Mouse (Mus musculus) erythroblast, embryonic 14.5 days (primary cell): ENCODE measurements around the gene Med13. TPM values are rescaled to one million over a fixed set of nuclear protein-coding genes. Genes with fewer than 3 reads are reported as not detected.

Experiments used
- H3K27me3 ChIP-seq: 2 replicates; pipeline ENCODE4 v1.6.1; 2012; ENCODE audit warnings: inconsistent platforms; ENCODE audit not compliant: control insufficient read depth
- H3K36me3 ChIP-seq: 2 replicates; pipeline ENCODE4 v1.6.1; 2012; ENCODE audit warnings: mild to moderate bottlenecking, inconsistent platforms; ENCODE audit not compliant: control insufficient read depth
- H3K4me1 ChIP-seq: 2 replicates; pipeline ENCODE4 v1.6.1; 2012; ENCODE audit warnings: inconsistent platforms; ENCODE audit not compliant: control insufficient read depth
- H3K4me3 ChIP-seq: replicated peaks from 2 replicates; pipeline ENCODE3; 2012; ENCODE audit warnings: moderate library complexity, mild to moderate bottlenecking, inconsistent platforms
- H3K9me3 ChIP-seq: 2 replicates; pipeline ENCODE4 v1.6.1; 2012; ENCODE audit warnings: low read length, inconsistent platforms, mixed read lengths; ENCODE audit not compliant: control insufficient read depth
- GATA1 ChIP-seq: IDR thresholded peaks from 2 replicates; pipeline ENCODE4 v1.6.1; 2012; ENCODE audit warnings: low read length, inconsistent platforms, mixed read lengths
- TAL1 ChIP-seq: IDR thresholded peaks from 3 replicates; pipeline ENCODE4 v1.6.1; 2012; ENCODE audit warnings: low read length, inconsistent platforms, mixed read lengths
- polyA plus RNA-seq: library from polyadenylated mRNA; stranded (reverse); fragments of >175 nt; gene quantifications from 2 replicates; pipeline ENCODE4 v1.2.3, GENCODE M21; 2012

Gene Med13
- polyA plus RNA-seq, 1 experiment, result 0.42 TPM

- Histone ChIP-seq H3K4me1 (peaks cover 25% of the 10 kb centered on the region), H3K27me3 (peaks cover 2% of the 10 kb centered on the region; the same call in 1 of the 2 replicates)
- no peak for TF ChIP-seq TAL1
Measured at GRCm38 (mm10) chr11:86381478-86382091, 24.2 kb upstream of the Med13 start.

GRCm38 (mm10) chr11:86380521-86381238 lies 23.3 kb upstream of the Med13 start:
- peaks cover 2% of the 10 kb centered on the region; the same call in 1 of the 2 replicates for H3K27me3 ChIP-seq

More at GRCm38 (mm10) chr11:86381478-86382091, 24.2 kb upstream of the Med13 start:
- Histone ChIP-seq H3K4me3 (no peak overlapping the region), H3K9me3 (no peaks in the 10 kb centered on the region), H3K36me3 (no peaks in the 10 kb centered on the region)

GRCm38 (mm10) chr11:86378981-86379380 lies 21.6 kb upstream of the Med13 start:
- no peak overlapping the region for H3K4me3 ChIP-seq
- H3K27me3 ChIP-seq, result peaks cover 2% of the 10 kb centered on the region; the same call in 1 of the 2 replicates
- no peaks in the 10 kb centered on the region for H3K9me3 ChIP-seq
- no peak for TF ChIP-seq GATA1
- no peak for TF ChIP-seq TAL1
- peaks cover 20% of the 10 kb centered on the region for H3K4me1 ChIP-seq
- no peaks in the 10 kb centered on the region for H3K36me3 ChIP-seq

More at GRCm38 (mm10) chr11:86380521-86381238, 23.3 kb upstream of the Med13 start:
- Histone ChIP-seq H3K36me3 (no peaks in the 10 kb centered on the region), H3K4me1 (peaks cover 25% of the 10 kb centered on the region), H3K9me3 (no peaks in the 10 kb centered on the region), H3K4me3 (no peak overlapping the region)
- TF ChIP-seq GATA1 (no peak), TAL1 (no peak)

- H3K4me1 ChIP-seq, result peaks cover 12% of the 10 kb centered on the region
- no peaks in the 10 kb centered on the region for H3K36me3 ChIP-seq
- no peak overlapping the region for H3K4me3 ChIP-seq
- no peaks in the 10 kb centered on the region for H3K9me3 ChIP-seq
- no peak for TF ChIP-seq GATA1
- no peak for TF ChIP-seq TAL1
- peaks cover 2% of the 10 kb centered on the region; the same call in 1 of the 2 replicates for H3K27me3 ChIP-seq
Measured at GRCm38 (mm10) chr11:86377841-86378240, 20.4 kb upstream of the Med13 start.

GRCm38 (mm10) chr11:86376707-86377106 lies 19.3 kb upstream of the Med13 start:
- no peak for TF ChIP-seq GATA1
- TF ChIP-seq TAL1, result no peak
- H3K9me3 ChIP-seq, result no peaks in the 10 kb centered on the region
- peaks cover 4% of the 10 kb centered on the region for H3K27me3 ChIP-seq
- peaks cover 2% of the 10 kb centered on the region; the same call in 1 of the 2 replicates for H3K4me1 ChIP-seq
- no peak overlapping the region for H3K4me3 ChIP-seq
- H3K36me3 ChIP-seq, result no peaks in the 10 kb centered on the region

- H3K9me3 ChIP-seq, result no peaks in the 10 kb centered on the region
- H3K4me1 ChIP-seq, result no peaks in the 10 kb centered on the region
- H3K36me3 ChIP-seq, result no peaks in the 10 kb centered on the region
- H3K27me3 ChIP-seq, result peaks cover 6% of the 10 kb centered on the region
- no peak for TF ChIP-seq GATA1
- no peak for TF ChIP-seq TAL1
- H3K4me3 ChIP-seq, result no peak overlapping the region
Measured at GRCm38 (mm10) chr11:86375086-86375485, 17.7 kb upstream of the Med13 start.

- H3K27me3 ChIP-seq, result peaks cover 4% of the 10 kb centered on the region
- no peak overlapping the region for H3K4me3 ChIP-seq
- H3K9me3 ChIP-seq, result no peaks in the 10 kb centered on the region
- H3K36me3 ChIP-seq, result no peaks in the 10 kb centered on the region
- no peak for TF ChIP-seq GATA1
- no peak for TF ChIP-seq TAL1
- H3K4me1 ChIP-seq, result no peaks in the 10 kb centered on the region
Measured at GRCm38 (mm10) chr11:86371266-86371665, 13.9 kb upstream of the Med13 start.

- no peaks in the 10 kb centered on the region for H3K4me1 ChIP-seq
- H3K27me3 ChIP-seq, result peaks cover 4% of the 10 kb centered on the region
- no peak for TF ChIP-seq TAL1
- TF ChIP-seq GATA1, result no peak
- no peak overlapping the region for H3K4me3 ChIP-seq
- no peaks in the 10 kb centered on the region for H3K9me3 ChIP-seq
- no peaks in the 10 kb centered on the region for H3K36me3 ChIP-seq
Measured at GRCm38 (mm10) chr11:86369860-86370259, 12.5 kb upstream of the Med13 start.

GRCm38 (mm10) chr11:86369003-86369402 lies 11.6 kb upstream of the Med13 start:
- Histone ChIP-seq H3K9me3 (no peaks in the 10 kb centered on the region), H3K27me3 (peaks cover 9% of the 10 kb centered on the region), H3K4me3 (no peak overlapping the region), H3K36me3 (no peaks in the 10 kb centered on the region), H3K4me1 (no peaks in the 10 kb centered on the region)
- TF ChIP-seq GATA1, result no peak
- no peak for TF ChIP-seq TAL1
